Mouse (Mus musculus) MEL (cell line): Measurements from ENCODE around the gene Dusp2.

Experiments
- CHD1 ChIP-seq: IDR thresholded peaks from 2 replicates; pipeline ENCODE4 v1.6.1; 2012; ENCODE audit warnings: low read depth, mild to moderate bottlenecking, inconsistent platforms, low read length, improper control_type of control experiment
- CTCF ChIP-seq, 3 experiments: IDR thresholded peaks in 2 of 3; conservative IDR thresholded peaks in 1 of 3; 2 replicates each; pipeline ENCODE4 v1.5.1; 2011 to 2012; ENCODE audit warnings: low read length in 3 of 3, low read depth in 2 of 3, mild to moderate bottlenecking in 2 of 3, improper control_type of control experiment in 1 of 3, inconsistent platforms in 1 of 3, mixed read lengths in 1 of 3, moderate library complexity in 1 of 3; ENCODE audit not compliant: control insufficient read depth in 1 of 3, insufficient read depth in 1 of 3, poor library complexity in 1 of 3, severe bottlenecking in 1 of 3
- EP300 ChIP-seq, 2 experiments: IDR thresholded peaks; 2 replicates each; pipeline ENCODE4 v1.6.1; 2011; ENCODE audit warnings: improper control_type of control experiment in 2 of 2, low read length in 2 of 2, low read depth in 1 of 2, mild to moderate bottlenecking in 1 of 2
- GABPA ChIP-seq: IDR thresholded peaks from 2 replicates; pipeline ENCODE4 v1.6.1; 2012; ENCODE audit warnings: low read depth, mild to moderate bottlenecking, inconsistent platforms, low read length, improper control_type of control experiment, moderate library complexity
- GATA1 ChIP-seq: IDR thresholded peaks from 2 replicates; pipeline ENCODE4 v1.6.1; 2011; ENCODE audit warnings: low read depth, low read length, improper control_type of control experiment
- MAX ChIP-seq: IDR thresholded peaks from 2 replicates; pipeline ENCODE4 v1.6.1; 2011; ENCODE audit warnings: low read length, improper control_type of control experiment
- NELFE ChIP-seq: IDR thresholded peaks from 2 replicates; pipeline ENCODE4 v1.6.1; 2011; ENCODE audit warnings: low read depth, low read length, improper control_type of control experiment
- NRF1 ChIP-seq: IDR thresholded peaks from 2 replicates; pipeline ENCODE4 v1.6.1; 2014; ENCODE audit warnings: low read depth, mild to moderate bottlenecking, inconsistent platforms, low read length, improper control_type of control experiment, moderate library complexity; ENCODE audit not compliant: poor library complexity, insufficient read depth, severe bottlenecking
- POLR2A ChIP-seq, 2 experiments: IDR thresholded peaks; 2 replicates each; pipeline ENCODE4 v1.6.1; 2011 to 2012; ENCODE audit warnings: low read length in 2 of 2, mild to moderate bottlenecking in 2 of 2, control low read depth in 1 of 2, improper control_type of control experiment in 1 of 2, low read depth in 1 of 2, moderate library complexity in 1 of 2; ENCODE audit not compliant: control insufficient read depth in 1 of 2, insufficient read depth in 1 of 2, poor library complexity in 1 of 2
- POLR2AphosphoS5 ChIP-seq: IDR thresholded peaks from 2 replicates; pipeline ENCODE4 v1.6.1; 2012; ENCODE audit warnings: low read depth, borderline replicate concordance, mild to moderate bottlenecking, inconsistent platforms, low read length, moderate library complexity, mixed read lengths
- TAL1 ChIP-seq: IDR thresholded peaks from 2 replicates; pipeline ENCODE4 v1.6.1; 2012; ENCODE audit warnings: mild to moderate bottlenecking, inconsistent platforms, low read length, moderate library complexity, mixed read lengths
- TCF12 ChIP-seq: IDR thresholded peaks from 2 replicates; pipeline ENCODE4 v1.6.1; 2014; ENCODE audit warnings: low read depth, mild to moderate bottlenecking, inconsistent platforms, low read length, improper control_type of control experiment, moderate library complexity
- USF2 ChIP-seq, 2 experiments: IDR thresholded peaks; 2 replicates each; pipeline ENCODE4 v1.6.1; 2011 to 2012; ENCODE audit warnings: improper control_type of control experiment in 2 of 2, low read length in 2 of 2, borderline replicate concordance in 1 of 2, inconsistent platforms in 1 of 2, low read depth in 1 of 2, mild to moderate bottlenecking in 1 of 2; ENCODE audit not compliant: insufficient read depth in 1 of 2
- ZKSCAN1 ChIP-seq: IDR thresholded peaks from 2 replicates; pipeline ENCODE4 v1.6.1; 2012; ENCODE audit warnings: low read depth, mild to moderate bottlenecking, inconsistent platforms, low read length, improper control_type of control experiment, moderate library complexity

- TF ChIP-seq NRF1 (no peak), CTCF (IDR thresholded peaks at IDR 0.05 in 2 of 3, conservative IDR thresholded peaks at IDR 0.05 in 1 of 3; ENCODE audit: control insufficient read depth in 1 of 3, insufficient read depth in 1 of 3, low read depth in 2 of 3, low read length in 3 of 3, poor library complexity in 1 of 3, severe bottlenecking in 1 of 3) (no peak), GABPA (no peak), POLR2AphosphoS5 (no peak), POLR2A (IDR thresholded peaks at IDR 0.05; ENCODE audit: control insufficient read depth in 1 of 2, insufficient read depth in 1 of 2, low read depth in 1 of 2, low read length in 2 of 2, poor library complexity in 1 of 2) (no peak), TCF12 (no peak), CHD1 (no peak), NELFE (no peak), USF2 (IDR thresholded peaks at IDR 0.05; ENCODE audit: borderline replicate concordance in 1 of 2, insufficient read depth in 1 of 2, low read depth in 1 of 2, low read length in 2 of 2) (no peak), TAL1 (no peak), EP300 (IDR thresholded peaks at IDR 0.05; ENCODE audit: low read depth in 1 of 2, low read length in 2 of 2) (no peak), MAX (no peak), ZKSCAN1 (no peak), GATA1 (no peak)
Observed at GRCm38 (mm10) chr2:127312801-127313200, 23.2 kb upstream of the Dusp2 start.
